Mouse (Mus musculus): ENCODE measurements at regions not wholly inside any gene's neighbourhood (a gene's known extent, or its start where the extent isn't known, plus 50 kb on each side); places are given as distances from the start of the nearest gene placed in this dataset.

GRCm38 (mm10) chr1:185957557-185957956 is 159.6 kb downstream of the Lyplal1 start:
- TF ChIP-seq POLR2A (IDR thresholded peaks at IDR 0.05; ENCODE audit: low read depth, low read length) (no peak), CTCF (conservative IDR thresholded peaks at IDR 0.05; ENCODE audit: insufficient read depth, insufficient read length, low read depth, low read length) (no peak)

Measured in kidney, adult 2 months (tissue).